9 mouse cellular contexts compared by ENCODE assay signal in genomic region chr14:31934321-31934720, GRCm38 (mm10).
DNase-seq lines count a peak whose midpoint lies in the region; ATAC-seq and TF ChIP-seq lines count a peak whose summit lies in the region.
"Had no signal": no experiment of that assay in that cellular context is flagged by ENCODE, and none has a peak within 500 bp of the region (broad histone marks: within the 10 kb centered on the region; RNA-seq: fewer than 3 reads in every experiment).

No protein-coding gene starts in this region.

- 18% methylated on average over 6 of the region's 6 CpGs for WGBS in kidney, adult 2 months
- WGBS in forebrain, embryonic 15.5 days, result 0% methylated on average over 6 of the region's 6 CpGs
- 1% methylated on average over 6 of the region's 6 CpGs for WGBS in neural tube, embryonic 12.5 days

- H3K27me3 ChIP-seq in kidney, adult 2 months (replicated peaks; ENCODE audit: control insufficient read depth, insufficient read depth, low read length), result no peaks in the 10 kb centered on the region
- H3K27me3 ChIP-seq in forebrain, embryonic 15.5 days, result no peaks in the 10 kb centered on the region
- H3K27me3 ChIP-seq in neural tube, embryonic 12.5 days (replicated peaks), result no peaks in the 10 kb centered on the region

- H3K4me2 ChIP-seq in forebrain, embryonic 15.5 days (replicated peaks), result peak overlapping the region; percentile 62
- H3K4me2 ChIP-seq in neural tube, embryonic 12.5 days (replicated peaks), result peak overlapping the region; percentile 66

- peak; percentile 37 for DNase-seq in kidney, adult 2 months
- no peak for DNase-seq in kidney, adult 9 months
- peak; percentile 70 for DNase-seq in ZHBTc4 (ENCODE audit: low read depth, low spot score)
- peak; percentile 30 for DNase-seq in kidney, postnatal 10 days
- no peak for DNase-seq in gastrocnemius, postnatal 25 days

- H3K4me3 ChIP-seq in kidney, adult 2 months (ENCODE audit: insufficient read depth, low read depth, low read length), result no peak overlapping the region
- peak overlapping the region; percentile 42 for H3K4me3 ChIP-seq in forebrain, embryonic 15.5 days
- peak overlapping the region; percentile 34 for H3K4me3 ChIP-seq in neural tube, embryonic 12.5 days

- no peak overlapping the region for H3K27ac ChIP-seq in kidney, adult 2 months (ENCODE audit: insufficient read depth, low read depth, low read length)
- H3K27ac ChIP-seq in forebrain, embryonic 15.5 days (replicated peaks), result peak overlapping the region; percentile 98
- peak overlapping the region; percentile 89 for H3K27ac ChIP-seq in neural tube, embryonic 12.5 days

- H3K36me3 ChIP-seq in kidney, adult 2 months (ENCODE audit: control insufficient read depth, insufficient read depth, low read length), result no peaks in the 10 kb centered on the region
- no peaks in the 10 kb centered on the region for H3K36me3 ChIP-seq in forebrain, embryonic 15.5 days
- no peaks in the 10 kb centered on the region for H3K36me3 ChIP-seq in neural tube, embryonic 12.5 days
- H3K36me3 ChIP-seq: G1E had no signal

- H3K9me3 ChIP-seq in forebrain, embryonic 15.5 days, result no peaks in the 10 kb centered on the region
- H3K9me3 ChIP-seq in neural tube, embryonic 12.5 days, result 0 out of 2 replicates have a peak, but pooled peaks cover 6% of the 10 kb centered on the region
- H3K9me3 ChIP-seq: G1E had no signal

- peak overlapping the region; percentile 56 for H3K9ac ChIP-seq in forebrain, embryonic 15.5 days (replicated peaks)
- peak overlapping the region; percentile 49 for H3K9ac ChIP-seq in neural tube, embryonic 12.5 days

- H3K4me1 ChIP-seq in kidney, adult 2 months (ENCODE audit: control insufficient read depth, insufficient read depth, low read length), result peaks cover 23% of the 10 kb centered on the region
- H3K4me1 ChIP-seq in forebrain, embryonic 15.5 days, result peaks cover 31% of the 10 kb centered on the region
- H3K4me1 ChIP-seq in neural tube, embryonic 12.5 days, result no peaks in the 10 kb centered on the region; the same call in 1 of the 2 replicates

- TF ChIP-seq CTCF in kidney, adult 2 months (conservative IDR thresholded peaks at IDR 0.05; ENCODE audit: insufficient read depth, insufficient read length, low read depth, low read length), result no peak

- peak; percentile 73 for ATAC-seq in forebrain, embryonic 15.5 days (replicated peaks)
- peak; percentile 76 for ATAC-seq in neural tube, embryonic 12.5 days (ENCODE audit: low FRiP score, low read depth)
- ATAC-seq in megakaryocyte progenitor cell, adult 5-6 weeks (replicated peaks; ENCODE audit: poor library complexity), result no peak

- no peak for TF ChIP-seq POLR2A in kidney, adult 2 months (IDR thresholded peaks at IDR 0.05; ENCODE audit: low read depth, low read length)

Comparison
In these comparisons a context has a peak if more than half of its experiments do, and no peak if none do; other contexts are left out.
1. DNase-seq: peak in kidney, adult 2 months (single experiment), ZHBTc4 (single experiment) and kidney, postnatal 10 days (single experiment); none in kidney, adult 9 months (single experiment) and gastrocnemius, postnatal 25 days (single experiment).